8 mouse cellular contexts compared by ENCODE assay signal in genomic region chr16:97962151-97962948, GRCm38 (mm10). TPM values are rescaled to one million over a fixed set of nuclear protein-coding genes. Genes with fewer than 3 reads are reported as not detected.
DNase-seq lines count a peak whose midpoint lies in the region; ATAC-seq and TF ChIP-seq lines count a peak whose summit lies in the region.

Gene C2cd2 (minus strand): TSS chr16:97962598.
Gene Zbtb21 (minus strand): TSS chr16:97962622.

- peak within 1 kb of the TSS; percentile 84 for H3K9ac ChIP-seq in CH12.LX (ENCODE audit: insufficient read depth, low read depth)
- H3K9ac ChIP-seq in forebrain, embryonic 12.5 days, result peak within 1 kb of the TSS; percentile 92
- peak within 1 kb of the TSS; percentile 94 for H3K9ac ChIP-seq in heart, postnatal 0 days (replicated peaks; ENCODE audit: low read depth, low read length)
- peak within 1 kb of the TSS; percentile 78 for H3K9ac ChIP-seq in liver, embryonic 16.5 days (ENCODE audit: low read depth, low read length)
- H3K9ac ChIP-seq in neural tube, embryonic 13.5 days, result peak within 1 kb of the TSS; percentile 94

- H3K27me3 ChIP-seq in CH12.LX (replicated peaks), result no peaks in the 10 kb centered on the region
- H3K27me3 ChIP-seq in forebrain, embryonic 12.5 days, result no peaks in the 10 kb centered on the region
- H3K27me3 ChIP-seq in heart, postnatal 0 days (ENCODE audit: control insufficient read depth, insufficient read depth, low read length), result no peaks in the 10 kb centered on the region
- no peaks in the 10 kb centered on the region for H3K27me3 ChIP-seq in liver, embryonic 16.5 days (ENCODE audit: control insufficient read depth, insufficient read depth, low read depth, low read length)
- H3K27me3 ChIP-seq in neural tube, embryonic 13.5 days, result no peaks in the 10 kb centered on the region
- no peaks in the 10 kb centered on the region for H3K27me3 ChIP-seq in testis, adult 2 months (ENCODE audit: control insufficient read depth, insufficient read depth, low read length)

- peak; percentile 99 for ATAC-seq in forebrain, embryonic 12.5 days (ENCODE audit: low FRiP score)
- ATAC-seq in heart, postnatal 0 days (ENCODE audit: insufficient read depth, low read depth), result peak; percentile 94
- ATAC-seq in liver, embryonic 16.5 days (ENCODE audit: low read depth), result peak; percentile 95
- ATAC-seq in neural tube, embryonic 13.5 days (ENCODE audit: low read depth), result peak; percentile 99

- H3K36me3 ChIP-seq in CH12.LX (replicated peaks in 1 of 2; ENCODE audit: control insufficient read depth in 1 of 2, insufficient read depth in 1 of 2, low read length in 1 of 2), result peaks cover 10 to 20% of the 10 kb centered on the region in 2 experiments
- no peaks in the 10 kb centered on the region for H3K36me3 ChIP-seq in forebrain, embryonic 12.5 days (replicated peaks)
- no peaks in the 10 kb centered on the region for H3K36me3 ChIP-seq in heart, postnatal 0 days (replicated peaks; ENCODE audit: control insufficient read depth, insufficient read depth, low read length)
- H3K36me3 ChIP-seq in liver, embryonic 16.5 days (ENCODE audit: control insufficient read depth, insufficient read depth), result no peaks in the 10 kb centered on the region
- no peaks in the 10 kb centered on the region for H3K36me3 ChIP-seq in neural tube, embryonic 13.5 days
- no peaks in the 10 kb centered on the region for H3K36me3 ChIP-seq in testis, adult 2 months (ENCODE audit: control insufficient read depth, insufficient read depth, low read length)

- TF ChIP-seq RAD21 in CH12.LX (IDR thresholded peaks at IDR 0.05; ENCODE audit: low read depth, low read length), result no peak; the same call in 1 of the 2 replicates

- H3K4me3 ChIP-seq in CH12.LX (replicated peaks in 1 of 3; ENCODE audit: low read depth in 2 of 3, low read length in 2 of 3, poor library complexity in 1 of 3), result peak within 1 kb of the TSS; percentile 68 to 83 (median 77)
- H3K4me3 ChIP-seq in forebrain, embryonic 12.5 days (replicated peaks), result peak within 1 kb of the TSS; percentile 84
- H3K4me3 ChIP-seq in heart, postnatal 0 days (ENCODE audit: low read depth, low read length), result peak within 1 kb of the TSS; percentile 95
- peak within 1 kb of the TSS; percentile 87 for H3K4me3 ChIP-seq in liver, embryonic 16.5 days (ENCODE audit: low read depth, low read length)
- peak within 1 kb of the TSS; percentile 87 for H3K4me3 ChIP-seq in neural tube, embryonic 13.5 days
- peak within 1 kb of the TSS; percentile 98 for H3K4me3 ChIP-seq in testis, adult 2 months (ENCODE audit: control insufficient read depth, low read depth, low read length)

- in situ Hi-C loops in CH12.LX (cut with MboI; ENCODE audit: low pct_ligation_motif_present, low pct_unique_long_range_greater_than_20kb, low sequenced_read_pairs), result no loop called here

- no peaks in the 10 kb centered on the region for H3K9me3 ChIP-seq in CH12.LX (replicated peaks; ENCODE audit: low read length)
- no peaks in the 10 kb centered on the region for H3K9me3 ChIP-seq in forebrain, embryonic 12.5 days
- no peaks in the 10 kb centered on the region for H3K9me3 ChIP-seq in heart, postnatal 0 days (replicated peaks; ENCODE audit: control insufficient read depth, low read length)
- H3K9me3 ChIP-seq in liver, embryonic 16.5 days (replicated peaks; ENCODE audit: control insufficient read depth, low read length), result no peaks in the 10 kb centered on the region
- H3K9me3 ChIP-seq in neural tube, embryonic 13.5 days, result no peaks in the 10 kb centered on the region

- peaks cover 6 to 53% of the 10 kb centered on the region in 2 experiments for H3K4me1 ChIP-seq in CH12.LX (ENCODE audit: control insufficient read depth in 1 of 2, insufficient read depth in 2 of 2)
- H3K4me1 ChIP-seq in forebrain, embryonic 12.5 days, result peaks cover 11% of the 10 kb centered on the region; the same call in 1 of the 2 replicates
- peaks cover 24% of the 10 kb centered on the region for H3K4me1 ChIP-seq in heart, postnatal 0 days (ENCODE audit: control insufficient read depth, insufficient read depth)
- H3K4me1 ChIP-seq in liver, embryonic 16.5 days (ENCODE audit: control insufficient read depth, low read depth, low read length), result peaks cover 35% of the 10 kb centered on the region
- H3K4me1 ChIP-seq in neural tube, embryonic 13.5 days (replicated peaks), result peaks cover 17% of the 10 kb centered on the region
- peaks cover 6% of the 10 kb centered on the region for H3K4me1 ChIP-seq in testis, adult 2 months (ENCODE audit: control insufficient read depth, insufficient read depth, low read length)

- H3K4me2 ChIP-seq in CH12.LX (ENCODE audit: insufficient read depth, low read depth, poor library complexity, severe bottlenecking), result peak within 1 kb of the TSS; percentile 82
- H3K4me2 ChIP-seq in forebrain, embryonic 12.5 days, result peak within 1 kb of the TSS; percentile 74
- peak within 1 kb of the TSS; percentile 96 for H3K4me2 ChIP-seq in heart, postnatal 0 days (ENCODE audit: low read depth, low read length)
- peak within 1 kb of the TSS; percentile 78 for H3K4me2 ChIP-seq in liver, embryonic 16.5 days (ENCODE audit: low read depth, low read length)
- peak within 1 kb of the TSS; percentile 95 for H3K4me2 ChIP-seq in neural tube, embryonic 13.5 days

- TF ChIP-seq POLR2A in CH12.LX (IDR thresholded peaks at IDR 0.05; ENCODE audit: low read depth, low read length), result peak; percentile 83
- TF ChIP-seq POLR2A in testis, adult 2 months (IDR thresholded peaks at IDR 0.05; ENCODE audit: control insufficient read depth, low read depth, low read length), result peak; percentile 60

- no peak for TF ChIP-seq CTCF in CH12.LX (conservative IDR thresholded peaks at IDR 0.05 in 1 of 2, IDR thresholded peaks at IDR 0.05 in 1 of 2; ENCODE audit: low read depth in 2 of 2, low read length in 2 of 2)
- no peak for TF ChIP-seq CTCF in heart, postnatal 0 days (IDR thresholded peaks at IDR 0.05; ENCODE audit: low read depth)
- peak; percentile 20; the same call in 1 of the 2 replicates for TF ChIP-seq CTCF in testis, adult 2 months (IDR thresholded peaks at IDR 0.05; ENCODE audit: control insufficient read depth, insufficient read depth, insufficient replicate concordance, low read depth, low read length)

- H3K27ac ChIP-seq in CH12.LX (ENCODE audit: insufficient read depth, low read depth), result peak within 1 kb of the TSS; percentile 91
- H3K27ac ChIP-seq in forebrain, embryonic 12.5 days, result peak within 1 kb of the TSS; percentile 93
- H3K27ac ChIP-seq in heart, postnatal 0 days (ENCODE audit: low read depth), result peak within 1 kb of the TSS; percentile 94
- peak within 1 kb of the TSS; percentile 93 for H3K27ac ChIP-seq in liver, embryonic 16.5 days (ENCODE audit: low read length)
- peak within 1 kb of the TSS; percentile 97 for H3K27ac ChIP-seq in neural tube, embryonic 13.5 days (replicated peaks)
- peak within 1 kb of the TSS; percentile 99 for H3K27ac ChIP-seq in testis, adult 2 months (ENCODE audit: control insufficient read depth, insufficient read depth, low read depth, low read length)

- dilution Hi-C loops in CH12.LX (cut with MboI; ENCODE audit: extremely low pct_ligation_motif_present, extremely low pct_unique_long_range_greater_than_20kb, low sequenced_read_pairs), result no loop called here

- peak; percentile 97 for DNase-seq in CH12.LX (ENCODE audit: extremely low read depth)
- DNase-seq in c-Kit-positive CD71-positive TER-119-negative erythroid progenitor cells, embryonic 14.5 days (ENCODE audit: low read depth), result peak; percentile 89
- peak; percentile 94 for DNase-seq in heart, postnatal 0 days (ENCODE audit: low spot score)
- peak; percentile 98 to 99 for DNase-seq in kidney, postnatal 4 days

- peak; percentile 64; the same call in 1 of the 2 replicates for TF ChIP-seq EP300 in CH12.LX (IDR thresholded peaks at IDR 0.05; ENCODE audit: low read length)
- peak; percentile 39; the same call in 1 of the 2 replicates for TF ChIP-seq EP300 in heart, postnatal 0 days (IDR thresholded peaks at IDR 0.05; ENCODE audit: low read depth)

- WGBS in forebrain, embryonic 12.5 days, result under 1% methylated on average over 78 of the region's 78 CpGs
- under 1% methylated on average over 78 of the region's 78 CpGs for WGBS in heart, postnatal 0 days
- WGBS in liver, embryonic 16.5 days (ENCODE audit: insufficient replicate concordance), result under 1% methylated on average over 78 of the region's 78 CpGs
- under 1% methylated on average over 73 of the region's 78 CpGs for WGBS in neural tube, embryonic 13.5 days

- H3K79me2 ChIP-seq in CH12.LX (replicated peaks; ENCODE audit: control insufficient read depth, extremely low read depth, insufficient read depth, poor library complexity, severe bottlenecking), result peaks cover 17% of the 10 kb centered on the region

TF ChIP-seq in CH12.LX, 34 proteins besides CTCF, POLR2A, EP300 and RAD21 (continues in another document):
- TF ChIP-seq ZMIZ1 (IDR thresholded peaks at IDR 0.05; ENCODE audit: low read depth, low read length), result peak; percentile 80; the same call in 1 of the 2 replicates
- peak; percentile 83 for TF ChIP-seq MAX (IDR thresholded peaks at IDR 0.05; ENCODE audit: low read length)
- no peak for TF ChIP-seq KAT2A (IDR thresholded peaks at IDR 0.05; ENCODE audit: insufficient replicate concordance, low read length)
- no peak for TF ChIP-seq ZC3H11A (IDR thresholded peaks at IDR 0.05; ENCODE audit: low read depth, low read length)
- no peak for TF ChIP-seq UBTF (IDR thresholded peaks at IDR 0.05; ENCODE audit: low read depth, low read length)

RNA-seq across cellular contexts. Expression of gene C2cd2, which starts in this region (rescaled TPM):
- total RNA-seq in CH12.LX (2012; rRNA removed) (7.7 and 8.5 TPM in 2 replicates), CH12.LX (2014; rRNA removed) (11.2 and 11.3 TPM in 2 replicates)
- 14.5 and 19.7 TPM in 2 replicates for polyA plus RNA-seq in CH12.LX (2012; ENCODE audit: insufficient read length, low read depth)
- 13.0 and 14.5 TPM in 2 replicates for polyA plus RNA-seq in forebrain, embryonic 12.5 days (2016; fragmentation: Nextera tagmentation; extraction: Ambion mirVana)
- 12.7 and 22.3 TPM in 2 replicates for total RNA-seq in heart, postnatal 0 days (2014; rRNA removed; ENCODE audit: low replicate concordance)
- polyA plus RNA-seq in heart, postnatal 0 days (2015; fragmentation: Nextera tagmentation; extraction: Ambion mirVana), result 9.2 and 10.5 TPM in 2 replicates
- polyA plus RNA-seq in liver, embryonic 16.5 days (2015; fragmentation: Nextera tagmentation; extraction: Ambion mirVana), result 4.2 and 4.3 TPM in 2 replicates
- polyA plus RNA-seq in neural tube, embryonic 13.5 days (2015; fragmentation: Nextera tagmentation; extraction: Ambion mirVana), result 14.3 and 14.7 TPM in 2 replicates
- 11.4 and 12.3 TPM in 2 replicates for polyA plus RNA-seq in testis, adult 2 months (2012; rRNA removed)

RNA-seq across cellular contexts. Expression of gene Zbtb21, which starts in this region (rescaled TPM):
- total RNA-seq in CH12.LX (2012; rRNA removed), result 18.3 and 24.8 TPM in 2 replicates
- total RNA-seq in CH12.LX (2014; rRNA removed), result 8.9 and 9.9 TPM in 2 replicates
- polyA plus RNA-seq in CH12.LX (2012; ENCODE audit: insufficient read length, low read depth), result 13.2 and 15.3 TPM in 2 replicates
- 14.2 and 14.3 TPM in 2 replicates for polyA plus RNA-seq in forebrain, embryonic 12.5 days (2016; fragmentation: Nextera tagmentation; extraction: Ambion mirVana)
- total RNA-seq in heart, postnatal 0 days (2014; rRNA removed; ENCODE audit: low replicate concordance), result 17.3 and 36.1 TPM in 2 replicates
- 3.3 and 4.6 TPM in 2 replicates for polyA plus RNA-seq in heart, postnatal 0 days (2015; fragmentation: Nextera tagmentation; extraction: Ambion mirVana)
- 3.5 and 4.2 TPM in 2 replicates for polyA plus RNA-seq in liver, embryonic 16.5 days (2015; fragmentation: Nextera tagmentation; extraction: Ambion mirVana)
- 10.8 and 13.5 TPM in 2 replicates for polyA plus RNA-seq in neural tube, embryonic 13.5 days (2015; fragmentation: Nextera tagmentation; extraction: Ambion mirVana)
- polyA plus RNA-seq in testis, adult 2 months (2012; rRNA removed), result 11.3 and 11.4 TPM in 2 replicates

Comparison
In these comparisons a context has a peak if more than half of its experiments do, and no peak if none do; other contexts are left out.
1. Peak in every context shown above with its lines: DNase-seq, ATAC-seq, H3K4me3 ChIP-seq and H3K27ac ChIP-seq.